Mouse (Mus musculus) spleen, postnatal 4 days (tissue): ENCODE measurements around the gene Zfp523.

Experiments
- DNase-seq, 2 experiments: peaks; one replicate each; pipeline ENCODE4 v3.0.0; 2022; ENCODE audit warnings: low spot score in 2 of 2

Gene Zfp523

DNA sequence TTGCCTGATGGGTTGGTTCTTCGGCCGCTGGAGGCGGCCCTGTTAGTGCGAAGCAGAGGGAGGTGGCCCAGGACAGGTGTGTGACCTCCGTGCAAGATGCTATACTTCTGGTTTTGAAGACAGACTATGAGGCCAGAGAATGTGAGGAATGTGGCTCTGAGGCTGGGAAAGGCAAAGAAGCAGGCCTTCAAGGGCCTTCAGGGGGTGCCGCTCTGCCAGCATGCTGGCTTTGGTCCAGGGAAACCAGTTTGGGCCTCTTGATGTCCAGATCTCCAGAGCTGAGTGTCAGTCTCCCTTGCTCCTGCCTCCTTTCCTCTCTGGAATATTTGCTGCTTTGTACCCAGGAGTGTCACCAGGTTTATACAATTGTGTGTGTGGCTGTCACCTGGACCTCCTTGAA is 65.4 kb downstream of the Zfp523 start:
- DNase-seq, result no peak

DNA sequence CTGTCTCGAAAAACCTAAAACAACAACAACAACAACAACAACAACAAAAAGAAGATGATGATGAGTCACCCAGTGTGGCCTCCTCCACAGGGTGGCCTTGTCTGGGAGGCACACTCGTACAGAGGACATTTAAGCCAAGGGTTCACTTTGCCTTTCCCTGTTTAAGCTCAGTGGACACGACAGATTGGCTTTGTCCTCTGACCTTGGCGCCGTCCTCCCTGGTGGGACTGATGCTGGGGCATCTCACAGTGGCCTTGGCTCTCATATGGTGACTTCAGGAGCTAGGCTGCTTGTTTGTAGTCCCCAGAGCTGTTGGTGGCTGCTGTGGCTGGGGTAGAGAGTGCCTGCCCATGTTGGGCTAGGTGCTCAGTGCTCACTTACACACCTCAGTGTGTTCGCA is 67.3 kb downstream of the Zfp523 start:
- DNase-seq, result no peak

- no peak for DNase-seq
These were observed 67.8 kb downstream of the Zfp523 start for GRCm38 (mm10) chr17:28244714-28245113.

DNA sequence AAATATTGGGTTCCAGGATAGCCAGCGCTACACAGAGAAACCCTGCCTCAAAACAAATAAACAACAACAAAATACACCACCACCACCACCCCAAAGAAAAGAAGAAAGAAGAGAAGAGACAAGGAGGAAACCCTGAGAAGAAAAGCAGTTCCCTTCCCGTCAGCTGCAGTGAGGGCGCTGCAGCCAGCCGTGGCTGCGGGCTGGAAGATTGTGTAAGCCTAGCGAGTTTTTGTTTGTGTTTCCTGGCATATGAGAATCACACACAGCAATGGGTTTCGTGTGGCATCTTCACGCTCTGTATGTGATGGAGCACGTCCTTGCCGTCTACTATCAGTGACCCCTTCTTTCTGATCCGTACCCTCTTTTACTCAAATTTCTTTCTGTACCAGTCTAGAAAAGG is 69.7 kb downstream of the Zfp523 start:
- DNase-seq, result no peak

DNA sequence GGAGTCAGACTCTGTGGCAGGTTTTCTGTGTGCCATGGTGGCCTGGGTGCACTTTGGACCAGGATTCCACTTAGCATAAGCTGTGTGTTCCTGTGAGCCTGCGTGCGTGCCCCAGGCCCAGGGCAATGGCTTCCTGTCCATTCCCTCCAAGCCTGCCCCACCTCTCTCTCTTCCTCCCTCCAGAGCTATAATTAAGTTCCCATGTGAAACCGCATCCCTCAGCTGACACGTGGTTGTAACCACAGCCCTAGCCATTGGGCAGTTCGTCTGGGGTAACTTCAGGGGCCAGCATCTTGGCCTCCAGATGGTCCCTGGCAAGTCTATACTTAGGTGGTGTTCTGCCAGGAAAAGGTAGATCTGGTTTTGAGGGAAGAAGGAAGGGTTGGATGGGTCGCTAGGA is 70.7 kb downstream of the Zfp523 start:
- DNase-seq, result no peak

DNA sequence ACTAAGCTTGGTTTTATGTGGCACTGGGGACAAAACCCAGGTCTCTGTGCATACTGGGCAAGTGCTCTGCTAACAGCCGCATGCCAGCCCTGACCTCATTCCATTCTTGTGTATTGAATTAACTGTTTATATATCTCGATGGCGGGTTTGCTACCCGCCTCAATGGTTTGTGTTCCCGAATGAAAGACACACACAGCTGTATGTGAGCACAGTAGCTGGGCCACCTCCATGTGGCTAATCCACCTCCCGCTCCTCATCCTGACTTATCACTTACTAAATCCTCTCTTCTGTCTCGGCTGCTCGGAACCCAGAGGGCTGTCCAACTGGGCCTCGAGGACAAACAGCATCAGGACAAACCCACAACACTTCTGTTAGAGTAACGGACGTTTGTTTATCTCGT is 72.1 kb downstream of the Zfp523 start:
- no peak for DNase-seq

- DNase-seq, result no peak
These were observed 74.8 kb downstream of the Zfp523 start for GRCm38 (mm10) chr17:28251579-28252280.

DNA sequence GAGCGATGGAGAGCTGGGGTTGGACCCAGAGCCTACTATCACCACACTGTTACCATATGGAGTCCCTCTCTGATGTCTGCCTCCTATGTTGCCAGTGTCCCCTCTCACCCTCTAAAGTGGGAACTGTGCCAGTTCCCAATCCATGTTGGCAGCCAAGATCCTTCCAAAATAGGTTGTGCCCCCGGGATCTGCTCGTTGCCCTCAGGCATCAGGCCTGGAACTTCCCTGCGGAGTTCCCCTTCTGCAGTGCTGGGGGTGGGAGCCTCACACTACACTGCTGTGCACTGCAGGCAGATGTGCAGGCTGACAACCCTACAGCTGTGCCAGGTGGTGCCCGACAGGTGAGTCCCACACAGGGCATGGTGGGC is 75.3 kb downstream of the Zfp523 start:
- DNase-seq, result no peak

DNA sequence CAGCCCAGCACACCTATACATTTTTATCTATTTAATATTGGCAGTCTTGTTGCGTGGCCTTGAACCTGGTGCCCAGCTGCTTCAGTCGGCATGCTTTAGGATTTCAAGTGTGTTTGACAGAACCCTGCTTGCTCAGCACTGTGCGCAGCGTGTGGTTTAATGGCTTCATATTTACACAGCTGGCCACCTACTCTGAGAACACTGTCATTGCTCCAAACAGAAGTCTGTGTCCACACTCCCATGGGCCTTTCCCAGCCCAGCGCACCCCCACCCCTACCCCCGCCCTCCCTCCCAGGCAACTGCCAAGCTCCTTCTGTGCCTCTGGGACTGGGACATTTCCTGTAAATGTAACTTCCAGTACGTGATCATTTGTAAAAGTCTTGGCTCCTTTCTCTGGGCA is 76.3 kb downstream of the Zfp523 start:
- no peak for DNase-seq

- no peak for DNase-seq
These were observed 77.9 kb downstream of the Zfp523 start for GRCm38 (mm10) chr17:28254804-28255203.
